Comparison of ENCODE assay signal across 1 mouse cellular context in genomic region chr1:90973574-90973911, GRCm38 (mm10).
TF ChIP-seq lines count a peak whose summit lies in the region.

No protein-coding gene starts in this region.

TF ChIP-seq in myocyte, 11 proteins besides CTCF, POLR2A, EP300 and RAD21 (continued from another document):
- peak; percentile 49 to 96 (median 95) for TF ChIP-seq MYOD1 (IDR thresholded peaks at IDR 0.05; ENCODE audit: control insufficient read depth in 1 of 3, insufficient read length in 2 of 3, low read depth in 2 of 3)
